Mouse (Mus musculus) leukemia stem cell, adult 10-12 weeks (primary cell): ENCODE data around the gene Cop1. TPM values are rescaled to one million over a fixed set of nuclear protein-coding genes. Genes with fewer than 3 reads are reported as not detected.

ENCODE experiments used
- polyA plus RNA-seq: library from polyadenylated mRNA; stranded (reverse); fragments of >175 nt; gene quantifications from 2 replicates; pipeline ENCODE4 v1.2.3, GENCODE M21; 2012; ENCODE audit warnings: low replicate concordance

The Cop1 gene
- polyA plus RNA-seq = 88.0 and 137 TPM in 2 replicates

DNA sequence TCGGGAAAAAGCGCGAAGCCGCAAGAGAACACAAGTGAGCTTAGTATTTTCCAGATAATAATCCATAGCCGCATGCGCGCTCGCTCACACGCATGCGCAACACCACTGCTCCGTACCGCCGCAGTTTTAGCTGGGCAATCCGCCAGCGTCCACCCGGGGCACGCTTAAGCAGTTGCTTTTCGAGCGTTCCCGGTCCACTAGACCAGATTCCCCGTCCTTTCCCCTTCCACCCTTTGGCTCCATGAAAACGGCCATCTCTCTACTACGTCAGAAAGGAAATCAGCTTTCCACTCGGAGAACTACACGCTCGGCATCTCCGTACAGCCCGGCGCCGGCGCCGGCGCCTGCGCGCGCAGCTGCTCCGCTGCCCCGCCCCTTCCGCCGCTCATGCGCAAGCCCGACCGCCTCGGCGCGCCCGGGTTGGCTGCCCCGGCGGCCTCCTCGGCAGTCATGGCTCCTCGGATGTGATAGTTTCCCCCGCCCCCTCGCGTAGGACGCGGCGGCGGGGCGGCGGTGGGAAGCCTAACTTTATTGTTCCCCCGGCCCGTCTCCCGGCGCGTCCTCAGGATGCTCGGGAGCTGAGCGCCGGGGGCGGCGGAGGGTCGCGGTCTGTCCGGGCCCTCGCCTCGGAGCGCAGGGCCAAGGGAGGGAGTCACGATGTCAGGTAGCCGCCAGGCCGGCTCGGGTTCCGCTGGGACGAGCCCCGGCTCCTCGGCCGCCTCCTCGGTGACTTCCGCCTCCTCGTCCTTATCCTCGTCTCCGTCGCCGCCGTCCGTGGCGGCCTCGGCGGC is at the start of gene Cop1:
Gene Cop1, plus strand, starts transcription at position 540 of the 791 bp plus-strand sequence.

